Mouse (Mus musculus) limb, embryonic 11.5 days (tissue): ENCODE data around the gene Gspt1. TPM values are rescaled to one million over a fixed set of nuclear protein-coding genes. Genes with fewer than 3 reads are reported as not detected.

Experiments
- ATAC-seq: fragments of 200-750 bp; cut with Nextera tagmentation; 2 replicates; pipeline ENCODE4 v1.8.0; 2017; ENCODE audit warnings: low read depth; ENCODE audit not compliant: insufficient number of reproducible peaks, low FRiP score, low TSS enrichment
- DNase-seq: peaks from one replicate; pipeline ENCODE4 v3.0.0-alpha.2; 2015; ENCODE audit warnings: low spot score
- H3K27ac ChIP-seq: fragments of 300-500 bp; sonication (generic); replicated peaks from 2 replicates; pipeline ENCODE4 v1.5.1; 2014; ENCODE audit warnings: low read depth, mild to moderate bottlenecking, low read length
- H3K27me3 ChIP-seq: fragments of 300-500 bp; sonication (generic); 2 replicates; pipeline ENCODE4 v1.6.1; 2014; ENCODE audit warnings: mild to moderate bottlenecking, low read length, mixed read lengths; ENCODE audit not compliant: control insufficient read depth, insufficient read depth
- H3K36me3 ChIP-seq: fragments of 300-500 bp; sonication (generic); 2 replicates; pipeline ENCODE4 v1.6.1; 2014; ENCODE audit warnings: mild to moderate bottlenecking, low read length, moderate library complexity, mixed read lengths; ENCODE audit not compliant: control insufficient read depth, insufficient read depth
- H3K4me1 ChIP-seq: fragments of 300-500 bp; sonication (generic); 2 replicates; pipeline ENCODE4 v1.6.1; 2014; ENCODE audit warnings: low read length, mixed read lengths; ENCODE audit not compliant: control insufficient read depth, insufficient read depth
- H3K4me2 ChIP-seq: fragments of 300-500 bp; sonication (generic); 2 replicates; pipeline ENCODE4 v1.6.1; 2014; ENCODE audit warnings: low read depth, mild to moderate bottlenecking, moderate library complexity; ENCODE audit not compliant: severe bottlenecking
- H3K4me3 ChIP-seq: fragments of 300-500 bp; sonication (generic); 2 replicates; pipeline ENCODE4 v1.5.1; 2014; ENCODE audit warnings: low read depth, low read length
- H3K9ac ChIP-seq: fragments of 300-500 bp; sonication (generic); 2 replicates; pipeline ENCODE4 v1.6.1; 2014; ENCODE audit warnings: mild to moderate bottlenecking, low read length
- H3K9me3 ChIP-seq: fragments of 300-500 bp; sonication (generic); 2 replicates; pipeline ENCODE4 v1.6.1; 2016; ENCODE audit warnings: low read length; ENCODE audit not compliant: control insufficient read depth
- WGBS: fragments of 180-500 bp; shearing (Covaris S2); extraction: QIAGEN DNeasy Blood & Tissue Kit; methylation state at CpG from one replicate; pipeline ENCODE4 v1.1.7; 2014; 5-methylcytosine and 5-hydroxymethylcytosine counted together
- polyA plus RNA-seq: library from polyadenylated mRNA; unstranded; fragments of >200 nt; fragmentation: Nextera tagmentation; extraction: Ambion mirVana; gene quantifications from 2 replicates; pipeline ENCODE4 v1.2.1, GENCODE M21; 2014

The Gspt1 gene
- polyA plus RNA-seq, 1 experiment from 2014 or later = 119 TPM

DNA sequence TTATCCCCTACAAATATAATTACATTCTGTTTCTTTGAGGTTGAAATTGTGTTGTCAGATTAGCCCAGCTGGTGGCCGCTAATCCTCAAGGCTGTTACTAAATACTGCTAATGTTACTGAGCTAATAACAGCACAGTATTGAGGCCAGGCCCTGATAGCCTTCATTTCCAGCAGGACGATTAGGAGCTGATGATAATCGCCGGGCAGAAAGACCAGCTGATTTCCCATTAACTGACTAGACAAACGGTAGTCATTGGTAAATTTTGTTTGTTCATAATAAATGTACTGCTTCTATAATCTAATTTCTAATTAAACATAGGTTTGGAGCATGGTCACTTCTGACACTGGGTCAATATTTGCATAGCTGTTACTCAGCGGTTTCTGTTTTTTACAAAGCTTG is 24.7 kb upstream of the Gspt1 start:
- H3K4me1 ChIP-seq = no peaks in the 10 kb centered on the region
- H3K27ac ChIP-seq = no peak overlapping the region
- H3K9me3 ChIP-seq = no peaks in the 10 kb centered on the region
- WGBS = 81% methylated on average over 6 of the region's 6 CpGs
- H3K4me2 ChIP-seq = no peak overlapping the region
- ATAC-seq = no peak
- H3K27me3 ChIP-seq = no peaks in the 10 kb centered on the region
- H3K9ac ChIP-seq = no peak overlapping the region
- DNase-seq = no peak
- H3K4me3 ChIP-seq = no peak overlapping the region
- no peaks in the 10 kb centered on the region for H3K36me3 ChIP-seq

DNA sequence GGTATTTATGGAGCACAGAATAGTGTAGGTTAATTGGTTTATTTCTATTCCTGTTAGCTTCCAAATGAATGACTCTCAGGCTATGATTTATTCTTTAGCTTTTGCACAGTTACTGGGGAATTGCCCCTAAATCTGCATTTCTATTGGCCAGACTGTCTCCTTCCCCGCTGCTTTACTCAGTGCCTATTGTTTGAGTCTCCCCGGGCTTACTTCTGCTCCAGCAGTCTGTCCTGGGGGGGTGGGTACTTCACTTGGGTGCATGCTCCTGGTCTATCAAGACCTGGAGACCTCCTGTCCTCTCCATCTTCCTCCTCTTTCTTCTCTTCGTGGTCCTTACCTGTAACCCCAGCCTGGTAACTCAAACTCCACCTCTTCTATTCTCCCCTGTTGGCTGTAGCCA is 22.8 kb upstream of the Gspt1 start:
- 61% methylated on average over 3 of the region's 3 CpGs for WGBS
- ATAC-seq (no peak), DNase-seq (no peak)
- H3K4me1 ChIP-seq = no peaks in the 10 kb centered on the region
- H3K27ac ChIP-seq = no peak overlapping the region
- H3K9ac ChIP-seq = no peak overlapping the region
- H3K4me3 ChIP-seq = no peak overlapping the region
- no peaks in the 10 kb centered on the region for H3K9me3 ChIP-seq
- H3K36me3 ChIP-seq = no peaks in the 10 kb centered on the region
- no peak overlapping the region for H3K4me2 ChIP-seq
- no peaks in the 10 kb centered on the region for H3K27me3 ChIP-seq

DNA sequence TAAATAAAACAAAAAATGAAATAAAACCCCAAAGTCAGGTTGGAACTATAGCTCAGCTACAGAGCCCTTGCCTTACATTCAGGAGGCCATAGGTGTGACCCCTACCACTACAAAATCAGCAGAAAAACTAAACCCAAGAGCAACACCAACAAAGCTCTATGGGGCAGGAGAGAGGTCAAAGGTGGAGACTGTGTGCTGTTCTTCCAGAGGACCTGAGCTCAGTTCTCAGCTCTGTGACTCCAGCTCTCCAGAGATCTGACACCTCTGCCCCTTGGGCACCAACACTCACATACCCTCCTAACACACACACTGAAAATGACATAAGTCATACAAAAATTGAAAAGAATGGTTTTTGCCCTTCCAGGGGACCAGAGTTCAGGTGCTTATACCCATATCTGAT is 16.9 kb upstream of the Gspt1 start:
- H3K27ac ChIP-seq = no peak overlapping the region
- no peak overlapping the region for H3K4me2 ChIP-seq
- DNase-seq (no peak), ATAC-seq (no peak)
- no peaks in the 10 kb centered on the region for H3K36me3 ChIP-seq
- no peak overlapping the region for H3K9ac ChIP-seq
- no peaks in the 10 kb centered on the region for H3K27me3 ChIP-seq
- no peaks in the 10 kb centered on the region for H3K9me3 ChIP-seq
- no peak overlapping the region for H3K4me3 ChIP-seq
- 0 out of 2 replicates have a peak, but pooled peaks cover 4% of the 10 kb centered on the region for H3K4me1 ChIP-seq

DNA sequence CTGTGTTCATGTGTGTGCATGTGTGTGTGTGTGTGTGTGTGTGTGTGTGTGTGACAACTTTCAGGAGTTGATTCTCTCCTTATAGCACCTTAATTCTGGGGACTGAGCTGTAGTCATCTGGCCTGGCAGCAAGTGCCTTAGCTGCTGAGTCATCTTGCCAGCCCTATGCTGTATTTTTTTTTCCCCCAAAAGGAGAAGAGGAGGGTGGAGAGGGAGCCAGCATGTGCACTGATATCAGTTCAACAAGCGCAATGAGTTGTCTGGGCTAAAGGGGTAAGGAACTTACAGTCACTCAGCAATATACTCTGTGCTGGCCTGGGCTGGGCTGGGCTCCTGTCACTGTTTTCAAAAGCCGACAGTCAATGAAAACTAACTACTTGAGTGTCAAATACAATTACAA is 16.5 kb upstream of the Gspt1 start:
- no peaks in the 10 kb centered on the region for H3K9me3 ChIP-seq
- DNase-seq (no peak), ATAC-seq (no peak)
- no peaks in the 10 kb centered on the region for H3K36me3 ChIP-seq
- H3K27ac ChIP-seq = no peak overlapping the region
- 0 out of 2 replicates have a peak, but pooled peaks cover 4% of the 10 kb centered on the region for H3K4me1 ChIP-seq
- 93% methylated on average over 2 of the region's 2 CpGs for WGBS
- no peak overlapping the region for H3K4me2 ChIP-seq
- no peak overlapping the region for H3K9ac ChIP-seq
- H3K27me3 ChIP-seq = no peaks in the 10 kb centered on the region
- no peak overlapping the region for H3K4me3 ChIP-seq

DNA sequence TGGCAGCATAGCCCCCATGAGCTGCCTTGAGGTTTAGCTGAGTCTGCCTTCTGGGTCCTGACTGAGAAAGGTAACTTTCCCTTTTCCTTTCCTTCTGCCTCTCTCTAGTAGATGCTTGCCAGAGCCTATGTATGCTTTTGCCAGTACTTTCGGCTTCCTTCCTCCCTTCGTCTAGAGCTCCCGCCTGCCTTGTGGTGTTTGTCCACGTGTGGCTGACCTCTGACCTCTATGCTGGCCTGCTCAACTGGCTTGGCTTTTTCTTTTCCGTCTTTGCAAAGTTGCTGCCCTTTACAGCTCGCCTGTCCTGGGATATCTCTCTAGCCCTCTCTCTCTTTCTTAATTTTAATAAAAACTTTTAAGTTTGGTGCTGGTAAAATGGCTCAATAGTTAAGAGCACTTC is 15.7 kb upstream of the Gspt1 start:
- no peak overlapping the region for H3K4me3 ChIP-seq
- 30% methylated on average over 6 of the region's 6 CpGs for WGBS
- H3K36me3 ChIP-seq = no peaks in the 10 kb centered on the region
- no peak overlapping the region for H3K9ac ChIP-seq
- DNase-seq = peak; percentile 24
- no peak for ATAC-seq
- 0 out of 2 replicates have a peak, but pooled peaks cover 4% of the 10 kb centered on the region for H3K4me1 ChIP-seq
- no peak overlapping the region for H3K27ac ChIP-seq
- H3K27me3 ChIP-seq = no peaks in the 10 kb centered on the region
- H3K4me2 ChIP-seq = no peak overlapping the region
- H3K9me3 ChIP-seq = no peaks in the 10 kb centered on the region

DNA sequence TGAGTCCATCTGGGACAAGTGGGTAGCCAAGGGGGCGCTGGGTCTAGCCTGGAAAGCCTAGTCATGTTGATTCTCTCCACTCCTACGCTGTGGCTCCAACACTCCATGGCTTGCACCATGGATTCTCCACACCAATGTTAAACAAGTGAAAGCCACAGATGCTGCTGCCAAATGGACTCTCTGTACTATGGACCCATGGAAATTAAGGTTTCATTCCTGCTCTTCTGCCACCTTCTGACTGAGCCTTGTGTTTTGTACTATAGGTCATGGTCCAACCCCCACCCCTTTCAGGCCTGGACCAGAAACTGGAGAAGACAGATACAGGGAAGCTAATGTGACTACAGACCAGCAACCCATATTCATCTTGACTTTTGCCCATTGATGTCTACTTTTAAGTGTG is 12.4 kb upstream of the Gspt1 start:
- 88% methylated on average over 2 of the region's 2 CpGs for WGBS
- DNase-seq (no peak), ATAC-seq (no peak)
- no peaks in the 10 kb centered on the region for H3K36me3 ChIP-seq
- H3K9me3 ChIP-seq = no peaks in the 10 kb centered on the region
- no peak overlapping the region for H3K4me3 ChIP-seq
- 0 out of 2 replicates have a peak overlapping the region, but pooled peaks have one; percentile 4 for H3K27ac ChIP-seq
- no peak overlapping the region for H3K9ac ChIP-seq
- H3K27me3 ChIP-seq = no peaks in the 10 kb centered on the region
- H3K4me2 ChIP-seq = no peak overlapping the region
- H3K4me1 ChIP-seq = 0 out of 2 replicates have a peak, but pooled peaks cover 4% of the 10 kb centered on the region

DNA sequence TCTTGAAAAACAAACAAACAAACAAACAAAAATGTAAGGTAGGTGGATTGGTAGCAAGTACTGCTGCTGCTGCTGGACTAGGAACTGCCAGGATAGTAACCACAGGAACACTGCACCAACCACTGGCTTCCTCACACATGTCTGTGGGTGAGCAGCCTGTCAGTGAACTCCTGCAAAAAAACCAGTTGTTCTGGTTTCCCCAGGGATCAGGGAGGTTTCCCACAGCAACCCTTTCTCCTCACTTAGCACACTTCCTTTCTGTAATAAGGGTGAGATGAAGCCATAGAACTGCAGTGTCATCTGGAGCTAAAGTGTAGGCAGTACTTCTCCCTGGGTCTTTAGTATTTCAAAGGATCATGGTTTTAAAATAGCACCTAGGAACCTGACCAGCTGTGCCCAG is 9.1 kb upstream of the Gspt1 start:
- Histone ChIP-seq H3K4me1 (0 out of 2 replicates have a peak, but pooled peaks cover 4% of the 10 kb centered on the region), H3K9me3 (no peaks in the 10 kb centered on the region), H3K9ac (no peak overlapping the region), H3K27ac (no peak overlapping the region), H3K4me3 (no peak overlapping the region), H3K4me2 (no peak overlapping the region), H3K36me3 (no peaks in the 10 kb centered on the region), H3K27me3 (no peaks in the 10 kb centered on the region)
- no peak for ATAC-seq
- DNase-seq = no peak

DNA sequence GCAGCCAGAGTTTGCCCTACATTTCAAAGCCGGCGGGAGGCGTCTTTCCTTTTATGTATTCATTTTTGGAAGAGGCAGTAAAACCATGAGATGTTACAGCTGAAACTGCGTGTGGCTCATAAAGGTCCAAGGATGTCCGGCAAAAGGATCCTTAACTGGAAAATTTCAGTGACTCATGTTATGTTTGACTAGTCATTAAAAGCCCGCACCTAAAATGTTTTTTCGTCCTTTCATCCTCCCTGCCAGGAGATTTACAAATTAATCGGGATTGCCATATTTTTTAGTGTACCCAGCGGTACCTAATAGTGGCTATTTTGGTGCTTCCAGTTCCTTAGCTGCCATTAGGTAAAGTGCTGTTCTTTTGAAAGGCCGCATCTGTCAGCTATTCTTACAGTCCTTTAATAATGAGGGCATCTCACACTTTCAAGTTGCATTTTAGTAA is 619 bp upstream of the Gspt1 start:
- no peak for ATAC-seq

More for the DNA sequence above, 619 bp upstream of the Gspt1 start:
- Histone ChIP-seq H3K36me3 (no peaks in the 10 kb centered on the region; the same call in 1 of the 2 replicates), H3K27me3 (no peaks in the 10 kb centered on the region), H3K4me1 (no peaks in the 10 kb centered on the region), H3K9me3 (no peaks in the 10 kb centered on the region), H3K9ac (peak overlapping the region; percentile 71), H3K4me3 (peak overlapping the region; percentile 80), H3K27ac (peak overlapping the region; percentile 84), H3K4me2 (peak overlapping the region; percentile 58)
- DNase-seq = no peak
- 18% methylated on average over 10 of the region's 10 CpGs for WGBS
